Mouse (Mus musculus): ENCODE measurements around the gene Itgb7. TPM values are rescaled to one million over a fixed set of nuclear protein-coding genes. Genes with fewer than 3 reads are reported as not detected.
A peak's percentile ranks its signal among the peaks of the same experiment; 100 is the strongest.

Gene Itgb7
- 3.0 and 3.9 TPM in 2 replicates for polyA plus RNA-seq (2015; fragmentation: Nextera tagmentation; extraction: Ambion mirVana)

- H3K27me3 ChIP-seq (ENCODE audit: control insufficient read depth, insufficient read depth, low read depth, low read length) = no peaks in the 10 kb centered on the region
- no peak within 1 kb of the TSS for H3K4me3 ChIP-seq (ENCODE audit: low read length)
- ATAC-seq (ENCODE audit: low read depth) = 0 out of 2 replicates have a peak, but pooled peaks have one; percentile 18
- peaks cover 8% of the 10 kb centered on the region for H3K36me3 ChIP-seq (ENCODE audit: control insufficient read depth, insufficient read depth, low read length)
- H3K4me1 ChIP-seq (replicated peaks; ENCODE audit: control insufficient read depth, insufficient read depth, low read length) = peaks cover 21% of the 10 kb centered on the region
- H3K9ac ChIP-seq (ENCODE audit: low read length) = no peak within 1 kb of the TSS
- WGBS = 35% methylated on average over 6 of the region's 6 CpGs
- H3K9me3 ChIP-seq (ENCODE audit: control insufficient read depth, low read length) = no peaks in the 10 kb centered on the region
- no peak within 1 kb of the TSS for H3K27ac ChIP-seq (ENCODE audit: low read length)
- H3K4me2 ChIP-seq (ENCODE audit: low read depth, low read length) = no peak within 1 kb of the TSS
These were observed at the start of gene Itgb7 for GRCm38 (mm10) chr15:102231748-102232147. Itgb7 (minus strand) TSS chr15:102231944.

GRCm38 (mm10) chr15:102280623-102281022 is 48.9 kb upstream of the Itgb7 start:
- Histone ChIP-seq H3K4me3 (ENCODE audit: low read length) (no peak overlapping the region), H3K4me1 (replicated peaks; ENCODE audit: control insufficient read depth, insufficient read depth, low read length) (peaks cover 15% of the 10 kb centered on the region), H3K27ac (ENCODE audit: low read length) (no peak overlapping the region), H3K27me3 (ENCODE audit: control insufficient read depth, insufficient read depth, low read depth, low read length) (no peaks in the 10 kb centered on the region), H3K9ac (ENCODE audit: low read length) (no peak overlapping the region), H3K9me3 (ENCODE audit: control insufficient read depth, low read length) (no peaks in the 10 kb centered on the region), H3K4me2 (ENCODE audit: low read depth, low read length) (no peak overlapping the region), H3K36me3 (ENCODE audit: control insufficient read depth, insufficient read depth, low read length) (peaks cover 5% of the 10 kb centered on the region)
- no peak for ATAC-seq (ENCODE audit: low read depth)
- WGBS = 91% methylated on average over 19 of the region's 19 CpGs

- peak overlapping the region; percentile 77 for H3K4me3 ChIP-seq (ENCODE audit: low read length)
- peak overlapping the region; percentile 87 for H3K27ac ChIP-seq (ENCODE audit: low read length)
- WGBS = 20% methylated on average over 13 of the region's 13 CpGs
- H3K9me3 ChIP-seq (ENCODE audit: control insufficient read depth, low read length) = no peaks in the 10 kb centered on the region
- H3K9ac ChIP-seq (ENCODE audit: low read length) = peak overlapping the region; percentile 78
- H3K27me3 ChIP-seq (ENCODE audit: control insufficient read depth, insufficient read depth, low read depth, low read length) = no peaks in the 10 kb centered on the region
- H3K4me2 ChIP-seq (ENCODE audit: low read depth, low read length) = peak overlapping the region; percentile 88
- ATAC-seq (ENCODE audit: low read depth) = peak; percentile 29
- peaks cover 5% of the 10 kb centered on the region for H3K36me3 ChIP-seq (ENCODE audit: control insufficient read depth, insufficient read depth, low read length)
- peaks cover 15% of the 10 kb centered on the region for H3K4me1 ChIP-seq (replicated peaks; ENCODE audit: control insufficient read depth, insufficient read depth, low read length)
These were observed 48.2 kb upstream of the Itgb7 start for GRCm38 (mm10) chr15:102279783-102280520.

GRCm38 (mm10) chr15:102279092-102279782 is 47.5 kb upstream of the Itgb7 start, which contains the start of gene Mfsd5:
Mfsd5 (plus strand) TSS chr15:102279454.
- Histone ChIP-seq H3K9me3 (ENCODE audit: control insufficient read depth, low read length) (no peaks in the 10 kb centered on the region), H3K4me3 (ENCODE audit: low read length) (peak within 1 kb of the TSS; percentile 77), H3K36me3 (ENCODE audit: control insufficient read depth, insufficient read depth, low read length) (peaks cover 5% of the 10 kb centered on the region), H3K4me1 (replicated peaks; ENCODE audit: control insufficient read depth, insufficient read depth, low read length) (peaks cover 13% of the 10 kb centered on the region), H3K4me2 (ENCODE audit: low read depth, low read length) (peak within 1 kb of the TSS; percentile 88), H3K27me3 (ENCODE audit: control insufficient read depth, insufficient read depth, low read depth, low read length) (no peaks in the 10 kb centered on the region), H3K9ac (ENCODE audit: low read length) (peak within 1 kb of the TSS; percentile 78), H3K27ac (ENCODE audit: low read length) (peak within 1 kb of the TSS; percentile 87)
- WGBS = under 1% methylated on average over 60 of the region's 65 CpGs
- ATAC-seq (ENCODE audit: low read depth) = peak; percentile 97

GRCm38 (mm10) chr15:102278726-102279091 is 47.0 kb upstream of the Itgb7 start:
- Histone ChIP-seq H3K27me3 (ENCODE audit: control insufficient read depth, insufficient read depth, low read depth, low read length) (no peaks in the 10 kb centered on the region), H3K4me1 (replicated peaks; ENCODE audit: control insufficient read depth, insufficient read depth, low read length) (peaks cover 13% of the 10 kb centered on the region), H3K4me2 (ENCODE audit: low read depth, low read length) (peak overlapping the region; percentile 88), H3K27ac (ENCODE audit: low read length) (peak overlapping the region; percentile 75), H3K4me3 (ENCODE audit: low read length) (peak overlapping the region; percentile 77), H3K9ac (ENCODE audit: low read length) (peak overlapping the region; percentile 78), H3K36me3 (ENCODE audit: control insufficient read depth, insufficient read depth, low read length) (peaks cover 5% of the 10 kb centered on the region), H3K9me3 (ENCODE audit: control insufficient read depth, low read length) (no peaks in the 10 kb centered on the region)
- WGBS = 30% methylated on average over 7 of the region's 7 CpGs
- ATAC-seq (ENCODE audit: low read depth) = no peak

GRCm38 (mm10) chr15:102273982-102274716 is 42.4 kb upstream of the Itgb7 start:
- Histone ChIP-seq H3K36me3 (ENCODE audit: control insufficient read depth, insufficient read depth, low read length) (no peaks in the 10 kb centered on the region), H3K4me3 (ENCODE audit: low read length) (no peak overlapping the region), H3K9me3 (ENCODE audit: control insufficient read depth, low read length) (no peaks in the 10 kb centered on the region), H3K4me2 (ENCODE audit: low read depth, low read length) (no peak overlapping the region), H3K27ac (ENCODE audit: low read length) (no peak overlapping the region), H3K9ac (ENCODE audit: low read length) (no peak overlapping the region), H3K27me3 (ENCODE audit: control insufficient read depth, insufficient read depth, low read depth, low read length) (no peaks in the 10 kb centered on the region), H3K4me1 (replicated peaks; ENCODE audit: control insufficient read depth, insufficient read depth, low read length) (peaks cover 18% of the 10 kb centered on the region)
- ATAC-seq (ENCODE audit: low read depth) = no peak
- WGBS = 70% methylated on average over 6 of the region's 6 CpGs

- Histone ChIP-seq H3K9ac (ENCODE audit: low read length) (no peak overlapping the region), H3K27ac (ENCODE audit: low read length) (peak overlapping the region; percentile 9), H3K9me3 (ENCODE audit: control insufficient read depth, low read length) (no peaks in the 10 kb centered on the region), H3K4me2 (ENCODE audit: low read depth, low read length) (peak overlapping the region; percentile 42), H3K4me1 (replicated peaks; ENCODE audit: control insufficient read depth, insufficient read depth, low read length) (peaks cover 14% of the 10 kb centered on the region), H3K27me3 (ENCODE audit: control insufficient read depth, insufficient read depth, low read depth, low read length) (no peaks in the 10 kb centered on the region), H3K36me3 (ENCODE audit: control insufficient read depth, insufficient read depth, low read length) (no peaks in the 10 kb centered on the region), H3K4me3 (ENCODE audit: low read length) (peak overlapping the region; percentile 29; the same call in 1 of the 2 replicates)
- peak; percentile 49; the same call in 1 of the 2 replicates for ATAC-seq (ENCODE audit: low read depth)
- 36% methylated on average over 3 of the region's 3 CpGs for WGBS
These were observed 39.7 kb upstream of the Itgb7 start for GRCm38 (mm10) chr15:102271441-102271840.

- H3K27ac ChIP-seq (ENCODE audit: low read length) = peak within 1 kb of the TSS; percentile 5; the same call in 1 of the 2 replicates
- H3K4me2 ChIP-seq (ENCODE audit: low read depth, low read length) = peak within 1 kb of the TSS; percentile 42
- peak within 1 kb of the TSS; percentile 29 for H3K4me3 ChIP-seq (ENCODE audit: low read length)
- no peaks in the 10 kb centered on the region for H3K27me3 ChIP-seq (ENCODE audit: control insufficient read depth, insufficient read depth, low read depth, low read length)
- peak within 1 kb of the TSS; percentile 50 for H3K9ac ChIP-seq (ENCODE audit: low read length)
- H3K9me3 ChIP-seq (ENCODE audit: control insufficient read depth, low read length) = no peaks in the 10 kb centered on the region
- H3K36me3 ChIP-seq (ENCODE audit: control insufficient read depth, insufficient read depth, low read length) = no peaks in the 10 kb centered on the region
- WGBS = 15% methylated on average over 20 of the region's 21 CpGs
- peak; percentile 44 for ATAC-seq (ENCODE audit: low read depth)
- peaks cover 14% of the 10 kb centered on the region for H3K4me1 ChIP-seq (replicated peaks; ENCODE audit: control insufficient read depth, insufficient read depth, low read length)
These were observed 38.7 kb upstream of the Itgb7 start, which contains the start of gene Gm9918 for GRCm38 (mm10) chr15:102270274-102270960. Gm9918 (plus strand) TSS chr15:102270563.

Measured in lung, embryonic 16.5 days (tissue).